Mouse (Mus musculus): ENCODE data around the gene Tmtc1.

Gene Tmtc1

DNA sequence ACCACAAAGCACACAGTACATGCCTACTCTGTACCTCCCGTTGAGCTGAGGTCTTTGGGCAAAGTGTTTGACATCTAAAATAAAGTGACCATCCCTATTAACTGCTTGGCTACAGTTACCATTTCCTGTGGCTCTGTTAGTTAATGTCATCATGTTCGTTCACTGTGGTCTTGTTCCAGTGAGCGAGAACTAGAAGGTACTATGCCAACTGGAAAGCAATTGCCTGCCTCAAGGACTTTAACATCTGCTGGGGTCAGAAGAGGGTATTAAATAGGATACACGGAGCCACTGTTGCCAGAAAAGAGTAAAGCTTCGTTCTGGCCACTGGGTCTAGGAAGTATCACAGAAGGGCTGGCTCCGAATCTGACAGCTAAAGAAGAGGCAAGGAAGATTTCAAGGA is 23.8 kb downstream of the Tmtc1 start:
- no peak for DNase-seq

DNA sequence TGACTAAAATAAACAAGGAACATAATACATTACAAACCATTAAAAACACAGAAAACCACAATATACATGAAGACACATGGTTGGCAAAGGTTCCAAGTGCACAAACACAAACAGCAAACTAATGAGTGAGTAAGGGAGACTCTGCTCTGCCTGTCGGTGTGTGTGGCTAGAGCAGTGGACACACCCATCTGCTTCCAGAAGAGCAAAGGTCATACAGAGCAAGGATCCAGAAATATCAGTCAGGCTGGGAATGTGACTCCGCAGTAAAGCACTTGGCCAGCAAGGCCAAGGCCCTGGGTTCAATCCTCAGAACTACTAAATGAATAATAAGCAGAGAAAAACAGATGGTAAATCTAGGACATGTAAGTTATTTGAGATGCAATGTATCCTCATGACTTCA is 27.6 kb downstream of the Tmtc1 start:
- DNase-seq, result no peak

GRCm38 (mm10) chr6:148413638-148414037 is 30.6 kb downstream of the Tmtc1 start:
- no peak for DNase-seq

DNA sequence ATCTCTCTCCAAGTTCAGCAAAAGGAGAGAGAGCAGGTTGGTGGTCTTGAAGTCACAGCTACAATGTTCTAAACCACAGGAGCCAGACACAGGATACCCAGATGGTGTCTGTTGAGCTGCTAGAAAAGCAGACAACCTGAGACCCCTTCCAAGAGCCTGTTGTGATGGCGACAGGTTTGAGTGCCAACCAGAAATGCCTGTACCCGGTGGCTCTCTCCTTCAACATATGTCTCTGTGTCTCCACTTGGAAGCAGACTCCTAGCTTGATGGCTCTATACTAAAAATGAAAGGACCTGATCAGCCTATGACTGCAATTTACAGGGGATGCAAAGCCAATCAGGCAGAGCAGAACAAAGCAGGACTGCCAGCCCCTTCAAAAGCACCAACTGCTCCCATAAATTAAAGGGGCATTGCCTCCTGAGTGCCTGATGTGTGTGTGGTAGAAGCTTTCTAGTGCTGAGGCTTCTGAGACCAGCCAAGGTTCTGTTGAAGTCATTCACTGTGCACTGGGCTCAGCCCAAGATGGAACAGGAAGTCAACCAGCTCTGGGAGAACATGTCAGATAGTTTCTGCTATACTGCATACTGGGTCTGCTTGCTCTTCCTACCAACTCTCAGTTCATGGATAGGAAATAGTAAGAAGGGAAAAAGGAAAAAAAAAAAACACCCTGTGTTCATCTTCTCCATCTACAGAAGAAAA is 37.2 kb downstream of the Tmtc1 start:
- no peak for DNase-seq

DNA sequence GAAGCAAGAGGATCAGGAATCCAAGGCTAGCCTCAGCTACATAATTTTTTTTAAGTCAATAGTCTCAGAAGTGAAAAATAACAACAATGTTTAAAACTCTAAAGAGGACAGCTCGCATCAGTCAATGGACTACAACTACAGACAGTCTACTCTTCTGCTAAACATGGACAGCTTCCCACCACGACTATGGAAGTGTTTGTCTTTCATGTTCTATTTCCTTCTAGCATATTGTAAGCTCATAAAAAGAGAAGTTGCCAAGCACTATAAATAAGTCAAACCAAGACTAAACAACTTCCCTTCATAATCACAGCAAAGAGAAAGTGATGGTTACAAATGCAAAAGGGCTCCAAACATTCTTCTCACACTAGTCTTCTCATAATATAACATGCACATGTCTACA is 38.6 kb downstream of the Tmtc1 start:
- no peak for DNase-seq

- no peak for DNase-seq
Observed at GRCm38 (mm10) chr6:148404500-148404899, 39.7 kb downstream of the Tmtc1 start.

- DNase-seq, result no peak
Observed at GRCm38 (mm10) chr6:148403761-148404160, 40.4 kb downstream of the Tmtc1 start.

DNA sequence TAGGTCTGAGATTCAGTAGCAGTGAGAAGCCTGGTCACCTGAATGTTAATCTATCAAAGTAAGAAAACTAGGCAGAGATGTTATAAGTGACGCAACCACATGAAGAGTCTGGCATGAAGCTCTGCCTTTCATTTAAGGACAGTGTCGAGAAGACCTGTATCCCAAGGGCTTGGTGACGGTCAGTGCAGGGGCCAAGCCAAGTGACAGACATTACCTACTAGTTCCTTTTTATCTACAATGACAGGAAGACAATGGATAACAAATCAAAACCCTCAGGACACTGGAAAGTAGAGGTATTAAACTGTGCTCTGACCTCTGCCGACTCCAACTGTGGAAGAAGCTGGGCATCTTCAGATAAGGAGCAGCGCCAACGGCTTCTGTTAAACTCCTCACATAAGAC is 43.2 kb downstream of the Tmtc1 start:
- DNase-seq, result no peak

DNA sequence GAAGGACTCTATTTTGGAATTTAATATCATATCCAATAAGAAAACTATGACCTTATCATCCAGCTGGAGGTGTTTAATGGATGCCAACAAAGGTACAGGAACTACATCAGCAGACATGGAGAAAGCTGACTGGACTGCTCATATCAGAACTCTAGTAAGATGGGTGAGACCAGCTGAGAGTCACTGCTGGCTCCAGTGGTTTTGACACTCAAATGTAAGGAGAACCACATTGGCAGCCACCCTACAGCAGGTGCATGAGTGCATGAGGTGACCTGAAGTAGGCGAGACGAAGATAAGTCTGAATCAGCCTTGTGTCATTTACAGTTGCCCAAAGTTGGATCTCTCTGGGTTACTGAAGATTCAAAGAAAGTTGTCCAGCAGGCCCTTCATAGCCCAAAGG is 44.6 kb downstream of the Tmtc1 start:
- no peak for DNase-seq

DNA sequence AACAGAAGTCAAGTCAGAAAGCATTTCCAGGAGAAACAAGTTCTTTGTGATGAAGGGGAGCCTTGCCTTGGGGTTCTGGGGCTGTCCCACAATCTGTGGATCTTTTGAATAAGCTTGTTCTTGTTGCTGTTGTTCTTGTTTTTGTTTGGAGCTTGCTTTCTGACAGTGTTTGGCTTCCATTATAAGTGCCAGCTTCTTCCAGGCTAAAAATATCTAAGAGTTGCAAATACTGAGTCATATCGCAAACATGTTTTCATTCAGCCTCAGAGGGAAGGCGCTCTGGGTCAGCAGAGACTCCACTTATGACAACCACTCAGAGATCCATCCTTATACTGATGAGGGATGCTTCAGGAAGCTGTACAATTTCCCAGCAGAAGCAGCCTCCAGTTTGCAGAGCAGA is 45.3 kb downstream of the Tmtc1 start:
- no peak for DNase-seq

GRCm38 (mm10) chr6:148397270-148397669 is 46.9 kb downstream of the Tmtc1 start:
- DNase-seq, result no peak

- no peak for DNase-seq
Observed at GRCm38 (mm10) chr6:148395272-148395671, 48.9 kb downstream of the Tmtc1 start.

DNA sequence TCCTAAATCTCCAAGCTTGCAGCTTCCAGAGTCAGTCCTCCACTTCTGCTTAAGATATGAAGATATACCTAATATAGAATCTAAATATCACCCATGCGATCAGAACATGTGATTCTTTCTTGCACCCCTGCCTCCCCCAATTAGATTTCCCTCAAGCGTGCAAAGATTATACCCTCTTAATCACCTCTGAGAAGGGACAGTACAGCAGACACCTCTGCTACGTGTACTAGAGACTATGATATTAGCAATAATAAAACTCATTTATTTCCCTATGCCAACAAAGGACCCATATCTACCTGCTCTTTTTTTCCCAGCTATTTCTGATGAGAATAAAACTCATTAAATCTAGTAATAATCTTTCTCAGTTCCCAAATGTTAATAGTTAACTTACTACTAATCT is 49.9 kb downstream of the Tmtc1 start:
- DNase-seq, result no peak

GRCm38 (mm10) chr6:148392147-148392546 is 52.0 kb downstream of the Tmtc1 start:
- no peak for DNase-seq

- DNase-seq, result no peak
Observed at GRCm38 (mm10) chr6:148391286-148391685, 52.9 kb downstream of the Tmtc1 start.

GRCm38 (mm10) chr6:148390630-148391276 is 53.4 kb downstream of the Tmtc1 start:
- DNase-seq, result no peak

DNA sequence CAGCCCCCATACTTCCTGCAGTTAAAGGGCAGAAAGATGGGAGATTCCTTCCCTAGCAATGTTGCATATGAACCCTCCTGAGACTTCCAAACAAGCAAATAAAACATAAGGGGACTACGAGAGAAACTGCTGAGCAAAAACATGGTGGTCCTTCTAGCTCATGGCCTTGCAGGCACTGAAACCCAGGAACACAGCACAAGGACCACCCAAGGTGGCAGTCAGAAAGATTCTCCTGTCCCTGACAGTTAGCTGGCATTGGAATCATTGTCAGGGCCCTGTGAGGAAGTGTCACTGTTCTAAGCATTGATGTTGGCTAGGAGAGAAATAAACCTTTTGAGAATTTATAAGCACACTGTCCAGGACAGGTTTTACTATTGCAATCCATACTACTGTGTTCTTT is 56.2 kb downstream of the Tmtc1 start:
- no peak for DNase-seq

GRCm38 (mm10) chr6:148384111-148384895 is 59.9 kb downstream of the Tmtc1 start:
- DNase-seq, result no peak

- no peak for DNase-seq
Observed at GRCm38 (mm10) chr6:148381163-148381782, 62.9 kb downstream of the Tmtc1 start.

- no peak for DNase-seq
Observed at GRCm38 (mm10) chr6:148375618-148376209, 68.5 kb downstream of the Tmtc1 start.

GRCm38 (mm10) chr6:148375015-148375414 is 69.2 kb downstream of the Tmtc1 start:
- no peak for DNase-seq

DNA sequence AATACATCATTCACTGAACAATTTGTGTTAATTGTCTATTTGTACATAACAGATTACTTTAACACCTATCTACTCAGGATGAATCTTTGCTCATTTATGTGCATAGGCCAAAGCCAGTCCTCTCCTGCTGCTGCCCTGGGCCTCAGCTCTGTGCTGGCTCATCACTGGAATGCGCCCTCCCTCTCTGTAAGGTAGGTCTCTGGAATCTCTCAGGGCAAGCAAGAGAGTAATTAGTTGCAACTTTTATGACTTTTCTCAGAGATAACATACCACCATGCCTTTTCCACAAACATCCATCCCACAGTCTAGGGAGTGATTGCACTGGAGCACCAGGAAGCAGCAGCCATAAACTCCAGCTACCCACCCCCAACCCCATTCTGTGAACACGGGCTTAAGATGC is 70.7 kb downstream of the Tmtc1 start:
- DNase-seq, result no peak

- DNase-seq, result no peak
Observed at GRCm38 (mm10) chr6:148371223-148371622, 73.0 kb downstream of the Tmtc1 start.
